Mouse (Mus musculus): ENCODE data around the gene Gm28308.

The Gm28308 gene

DNA sequence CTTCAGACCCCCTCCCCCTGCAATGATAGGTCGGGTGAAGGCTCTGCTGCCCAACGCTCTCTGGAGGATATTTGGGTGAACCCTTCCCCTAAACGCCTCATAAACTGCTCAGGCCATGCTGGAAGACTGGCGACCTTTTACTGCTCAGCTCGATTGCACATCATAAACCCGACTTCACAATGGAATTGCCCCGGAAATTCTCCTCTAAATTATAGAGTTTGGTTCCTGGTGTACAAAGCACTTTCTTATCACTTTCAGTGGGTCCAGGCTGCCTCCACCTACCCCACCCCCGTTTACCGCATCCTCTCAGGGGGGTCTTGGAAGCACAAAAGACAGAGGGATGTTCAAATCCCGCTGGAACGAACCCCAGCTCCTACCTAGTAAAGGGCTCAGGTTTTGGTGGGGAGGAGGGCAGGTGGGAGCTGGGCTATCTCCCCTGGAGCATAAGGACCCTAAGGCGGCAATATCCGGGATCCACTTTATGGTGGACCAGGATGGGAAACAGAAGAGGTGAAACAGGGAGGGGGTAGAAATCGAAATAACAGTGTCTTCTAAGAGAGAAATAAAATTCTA lies 5.6 kb upstream of the Gm28308 start:
- DNase-seq: no peak

GRCm38 (mm10) chr6:52217895-52218642 lies 4.9 kb upstream of the Gm28308 start:
- DNase-seq: no peak

- DNase-seq: peak; percentile 53
These were observed 4.3 kb upstream of the Gm28308 start for GRCm38 (mm10) chr6:52217459-52217768.

DNA sequence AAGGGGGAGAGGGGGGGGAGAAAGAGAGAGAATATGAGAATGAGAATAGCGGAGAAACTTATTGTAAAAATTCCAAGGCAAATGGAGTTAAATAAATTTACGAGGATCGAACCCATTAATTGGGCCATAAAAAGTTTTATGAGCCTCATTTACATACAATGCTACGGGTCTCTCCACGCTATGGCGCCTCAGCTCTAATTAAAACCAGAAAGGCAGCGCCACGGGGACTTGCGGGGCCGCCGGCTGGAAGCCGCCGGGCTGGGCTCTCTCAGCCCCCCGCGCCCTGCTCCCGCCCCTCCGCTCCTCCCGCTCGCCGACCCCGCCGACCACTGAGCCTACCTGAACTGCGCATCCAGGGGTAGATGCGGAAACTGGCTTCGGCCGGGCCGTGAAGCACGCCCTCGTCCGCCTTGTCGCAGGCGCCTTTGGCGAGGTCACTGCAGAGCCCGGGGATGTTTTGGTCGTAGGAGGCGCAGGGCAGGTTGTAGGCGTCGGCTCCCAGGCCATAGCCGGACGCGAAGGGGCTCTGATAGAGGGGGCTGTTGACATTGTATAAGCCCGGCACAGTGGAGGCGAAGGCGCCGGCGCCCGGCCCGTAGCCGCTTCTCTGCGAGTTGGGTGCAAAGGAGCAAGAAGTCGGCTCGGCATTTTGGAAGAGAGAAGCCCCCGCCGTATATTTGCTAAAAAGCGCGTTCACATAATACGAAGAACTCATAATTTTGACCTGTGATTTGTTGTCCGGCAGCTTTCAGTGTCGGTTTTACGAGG lies 3.7 kb upstream of the Gm28308 start:
- DNase-seq: no peak

DNA sequence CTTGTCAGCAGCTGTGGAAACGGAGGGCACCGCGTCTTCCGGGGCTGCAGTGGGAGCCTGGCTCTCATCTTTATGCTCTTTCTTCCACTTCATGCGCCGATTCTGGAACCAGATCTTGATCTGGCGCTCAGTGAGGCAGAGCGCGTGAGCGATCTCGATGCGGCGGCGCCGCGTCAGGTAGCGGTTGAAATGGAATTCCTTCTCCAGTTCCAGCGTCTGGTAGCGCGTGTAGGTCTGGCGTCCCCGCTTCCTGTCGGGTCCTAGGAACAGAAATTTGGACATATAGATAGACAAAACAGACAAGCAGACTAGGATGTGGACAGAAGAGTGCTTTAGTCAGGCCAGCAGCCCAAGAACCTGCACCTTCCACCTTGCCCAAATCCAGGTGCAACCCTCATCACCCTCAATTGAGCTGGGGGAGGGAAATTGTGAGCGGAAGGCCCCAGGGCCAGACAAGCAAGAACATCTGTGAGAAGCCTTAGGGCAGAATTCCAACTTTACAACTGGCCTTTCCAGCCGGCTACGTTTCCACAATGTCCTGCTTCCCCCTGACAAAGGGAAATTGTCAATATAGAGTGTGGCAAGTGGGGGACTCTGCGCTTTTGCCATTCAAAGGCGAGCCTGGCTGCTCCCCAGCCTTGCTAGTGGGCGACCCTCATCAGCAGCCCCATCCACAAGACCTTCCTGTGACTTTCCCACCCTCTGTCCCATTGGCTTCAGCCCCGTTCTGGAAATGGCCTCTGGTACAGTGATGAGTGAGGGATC lies 2.8 kb upstream of the Gm28308 start:
- no peak for DNase-seq

DNA sequence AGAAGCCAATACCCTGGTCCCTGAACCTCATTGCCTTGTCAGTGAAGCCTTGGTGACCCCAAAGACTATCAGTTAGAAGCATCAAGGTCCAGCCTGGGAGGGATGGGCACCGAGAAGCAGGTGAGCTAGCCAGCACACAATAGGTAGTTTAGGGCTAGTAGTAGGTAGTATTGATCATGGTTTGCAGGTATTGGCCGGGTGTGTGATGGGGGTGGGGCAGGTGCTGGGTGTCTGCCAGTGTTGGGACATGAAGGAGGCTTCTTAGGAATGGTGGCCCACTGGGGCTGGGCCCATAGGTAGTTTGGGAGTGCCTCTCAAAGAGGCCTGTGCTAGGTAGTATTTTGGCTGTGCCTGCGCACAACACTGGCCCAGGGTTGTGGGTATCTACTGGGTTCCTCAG lies 1.9 kb upstream of the Gm28308 start:
- no peak for DNase-seq

DNA sequence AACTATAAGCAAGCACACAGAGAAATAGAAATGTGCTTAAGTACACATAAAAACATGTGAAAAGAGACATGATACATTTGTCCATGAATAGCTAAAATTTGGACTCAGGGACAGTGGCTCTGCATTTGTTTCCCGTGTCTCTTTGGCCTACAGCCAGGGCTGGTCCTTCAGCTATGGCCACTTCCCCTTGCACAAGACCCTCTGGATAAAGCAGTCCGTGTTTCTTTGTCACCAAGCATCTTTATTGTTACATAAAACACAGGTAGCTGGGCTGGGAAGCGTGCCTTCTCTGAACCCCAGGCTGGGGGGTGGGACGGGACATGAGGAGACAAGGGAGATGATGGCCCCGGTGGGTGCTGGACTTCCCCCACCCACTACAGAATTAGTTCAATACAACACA lies 1.1 kb upstream of the Gm28308 start:
- no peak for DNase-seq

DNA sequence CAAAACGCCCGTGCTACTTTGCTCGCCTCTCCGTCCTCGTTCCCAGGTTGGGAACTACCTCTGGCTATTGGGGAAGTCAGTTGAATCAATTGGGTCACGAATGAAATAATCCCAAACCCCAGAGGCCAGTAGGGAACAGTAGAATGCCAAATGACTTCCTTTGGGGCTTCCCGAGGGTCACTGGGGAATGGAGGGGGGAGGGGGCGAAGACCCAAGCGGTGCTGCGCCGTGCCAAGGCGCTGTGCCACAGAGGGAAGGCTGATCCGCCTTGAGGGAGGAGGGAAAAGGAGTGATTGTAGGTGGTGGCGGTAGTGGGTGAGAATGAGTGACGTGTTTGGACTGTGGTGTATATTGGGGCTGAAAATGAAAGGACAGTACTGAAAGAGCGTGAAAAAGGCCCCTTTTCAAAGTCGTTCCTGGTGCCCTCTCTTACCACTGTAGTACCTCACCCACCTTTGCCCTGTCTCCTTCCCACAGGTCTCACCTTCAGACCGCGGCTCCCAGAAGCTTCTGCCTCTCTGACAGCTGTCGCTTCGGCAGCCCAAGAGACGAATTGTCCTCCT lies 502 bp downstream of the Gm28308 start:
- DNase-seq: no peak

DNA sequence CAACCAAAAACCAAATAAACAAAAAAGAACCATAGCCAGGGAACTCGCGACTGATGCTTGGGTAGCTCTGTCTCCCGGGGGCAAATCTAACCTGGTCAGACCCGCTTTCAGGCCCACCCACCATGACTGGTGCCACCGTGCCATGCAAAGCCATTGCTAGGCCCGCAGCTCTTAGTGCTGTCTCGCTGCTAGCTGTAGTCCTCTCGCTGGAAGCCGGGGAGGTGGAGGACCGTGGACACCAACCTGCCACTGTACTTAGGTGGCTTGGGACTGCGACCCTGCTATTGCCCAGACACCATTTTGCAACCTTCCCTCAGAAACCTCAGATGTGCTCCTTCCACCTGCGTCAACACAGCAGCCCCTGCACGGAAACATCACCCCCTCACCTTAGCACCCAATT lies 1.2 kb downstream of the Gm28308 start:
- DNase-seq: no peak

GRCm38 (mm10) chr6:52211170-52211935 lies 1.8 kb downstream of the Gm28308 start:
- peak; percentile 79 for DNase-seq

GRCm38 (mm10) chr6:52209685-52210046 lies 3.5 kb downstream of the Gm28308 start:
- no peak for DNase-seq

GRCm38 (mm10) chr6:52208868-52209684 lies 4.1 kb downstream of the Gm28308 start:
- DNase-seq: no peak

- DNase-seq: no peak
These were observed 4.9 kb downstream of the Gm28308 start, which contains the start of gene Hoxa6 for GRCm38 (mm10) chr6:52208072-52208867. Hoxa6 (minus strand) TSS chr6:52208722.

- DNase-seq: no peak
These were observed 5.5 kb downstream of the Gm28308 start for GRCm38 (mm10) chr6:52207684-52207976.

DNA sequence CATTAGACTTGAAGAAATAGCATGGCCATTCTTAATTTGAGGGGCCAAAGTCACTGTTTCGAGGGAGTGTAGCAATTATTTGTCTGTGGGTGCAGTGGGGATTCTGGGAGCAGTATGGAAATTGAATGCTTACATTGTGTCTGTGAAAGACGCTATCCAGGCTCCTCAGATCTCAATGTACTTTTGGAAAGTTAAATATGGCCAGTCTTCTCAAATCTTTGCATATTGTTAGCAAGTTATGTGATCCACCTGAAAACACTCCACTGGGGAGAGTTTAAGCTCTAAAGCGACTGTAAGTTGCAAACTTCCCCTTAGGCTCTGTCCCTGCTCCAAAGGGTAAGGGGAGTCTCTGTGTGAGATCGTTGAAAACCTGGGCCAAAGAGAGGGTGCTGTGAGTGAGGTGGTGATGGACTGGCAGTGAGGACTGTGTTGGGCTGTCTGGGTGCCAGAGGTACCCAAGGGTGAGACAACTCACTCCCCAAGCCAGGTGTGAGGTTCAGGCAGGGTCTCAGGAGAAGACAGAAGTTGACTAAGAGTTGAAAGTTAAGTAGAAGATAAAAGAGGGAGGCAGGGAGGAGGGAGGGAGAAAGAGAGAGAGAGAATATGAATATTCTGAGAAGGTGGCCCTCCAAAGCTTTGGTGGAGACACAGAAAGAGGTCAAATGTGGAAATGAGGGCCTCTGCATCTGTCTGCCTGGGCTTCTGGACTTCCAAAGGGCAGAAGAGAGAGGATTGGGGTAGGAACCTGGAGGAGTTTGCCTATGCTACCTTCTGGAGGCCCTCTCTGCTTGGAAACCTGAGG lies 6.1 kb downstream of the Gm28308 start:
- DNase-seq: no peak

- no peak for DNase-seq
These were observed 7.2 kb downstream of the Gm28308 start for GRCm38 (mm10) chr6:52205638-52206621.

DNA sequence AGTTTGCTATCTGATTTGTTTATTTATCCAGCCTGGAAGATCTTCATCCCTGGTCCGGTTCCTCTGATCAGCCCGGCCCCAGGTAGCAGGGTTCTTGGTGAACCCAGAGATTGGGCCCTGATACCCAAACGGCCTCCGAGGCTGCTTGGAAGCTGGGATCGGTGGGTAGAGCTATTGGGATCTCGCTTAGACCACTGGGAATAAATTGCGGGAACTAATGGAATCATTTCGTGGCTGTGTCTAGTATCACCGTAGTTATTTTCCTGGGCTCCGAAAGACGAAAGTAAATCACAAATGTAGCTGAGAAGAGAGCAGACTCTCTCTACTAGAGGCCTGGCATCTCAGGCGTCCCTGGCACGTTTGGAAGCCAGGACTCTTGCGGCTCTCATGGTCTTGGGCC lies 7.9 kb downstream of the Gm28308 start:
- no peak for DNase-seq

GRCm38 (mm10) chr6:52204050-52204752 lies 8.9 kb downstream of the Gm28308 start, which contains the start of gene Hoxa5:
Hoxa5 (minus strand) TSS chr6:52204587.
- DNase-seq: peak; percentile 92
